Mouse (Mus musculus) ovary, postnatal 14 days (tissue): Measurements from ENCODE around the gene F13b.

Experiments used
- DNase-seq: peaks from one replicate; pipeline ENCODE4 v3.0.0; 2022; ENCODE audit warnings: low spot score

The F13b gene

GRCm38 (mm10) chr1:139501258-139501752 is at the start of gene F13b:
F13b (plus strand) TSS chr1:139501702.
- no peak for DNase-seq

- peak; percentile 76 for DNase-seq
These were observed 46.9 kb upstream of the F13b start, which contains the start of gene Aspm for GRCm38 (mm10) chr1:139454340-139455225. Aspm (plus strand) TSS chr1:139454772.

- DNase-seq: no peak
These were observed 46.2 kb upstream of the F13b start for GRCm38 (mm10) chr1:139455226-139455869.

- no peak for DNase-seq
These were observed 40.7 kb upstream of the F13b start for GRCm38 (mm10) chr1:139460807-139461206.

GRCm38 (mm10) chr1:139465936-139466335 is 35.6 kb upstream of the F13b start:
- DNase-seq: no peak

GRCm38 (mm10) chr1:139478898-139479297 is 22.6 kb upstream of the F13b start:
- no peak for DNase-seq

GRCm38 (mm10) chr1:139480246-139480645 is 21.3 kb upstream of the F13b start:
- no peak for DNase-seq

- DNase-seq: no peak
These were observed 20.4 kb upstream of the F13b start for GRCm38 (mm10) chr1:139481146-139481545.

GRCm38 (mm10) chr1:139494630-139495029 is 6.9 kb upstream of the F13b start:
- DNase-seq: no peak

GRCm38 (mm10) chr1:139495408-139495807 is 6.1 kb upstream of the F13b start:
- DNase-seq: no peak

GRCm38 (mm10) chr1:139496212-139496611 is 5.3 kb upstream of the F13b start:
- DNase-seq: no peak

GRCm38 (mm10) chr1:139499751-139500150 is 1.8 kb upstream of the F13b start:
- DNase-seq: no peak

- no peak for DNase-seq
These were observed 13.1 kb downstream of the F13b start for GRCm38 (mm10) chr1:139514556-139514955.

- no peak for DNase-seq
These were observed 47.0 kb downstream of the F13b start for GRCm38 (mm10) chr1:139548536-139548935.

GRCm38 (mm10) chr1:139551311-139551710 is 49.8 kb downstream of the F13b start:
- DNase-seq: no peak

GRCm38 (mm10) chr1:139560024-139560423 is 58.5 kb downstream of the F13b start, which contains the start of gene Cfhr1:
Cfhr1 (minus strand) TSS chr1:139560272.
- DNase-seq: no peak
